Mouse (Mus musculus) midbrain, postnatal 0 days (tissue): Measurements from ENCODE around the gene Tmem151b. TPM values are rescaled to one million over a fixed set of nuclear protein-coding genes. Genes with fewer than 3 reads are reported as not detected.

Source experiments
- ATAC-seq: fragments of 200-750 bp; cut with Nextera tagmentation; 2 replicates; pipeline ENCODE4 v1.8.0; 2017; ENCODE audit warnings: moderate number of reproducible peaks, mild to moderate bottlenecking, moderate TSS enrichment, moderate library complexity; ENCODE audit not compliant: low FRiP score
- DNase-seq: peaks from one replicate; pipeline ENCODE4 v3.0.0-alpha.2; 2015; ENCODE audit warnings: low spot score
- H3K27ac ChIP-seq: fragments of 300-500 bp; sonication (generic); 2 replicates; pipeline ENCODE4 v1.5.1; 2014; ENCODE audit warnings: low read depth, mild to moderate bottlenecking, low read length, mixed read lengths
- H3K27me3 ChIP-seq: fragments of 300-500 bp; sonication (generic); 2 replicates; pipeline ENCODE4 v1.6.1; 2014; ENCODE audit warnings: low read length, control low read depth, mixed read lengths; ENCODE audit not compliant: insufficient read depth
- H3K36me3 ChIP-seq: fragments of 300-500 bp; sonication (generic); 2 replicates; pipeline ENCODE4 v1.6.1; 2014; ENCODE audit warnings: low read length, control low read depth, mixed read lengths; ENCODE audit not compliant: insufficient read depth
- H3K4me1 ChIP-seq: fragments of 300-500 bp; sonication (generic); 2 replicates; pipeline ENCODE4 v1.6.1; 2014; ENCODE audit warnings: mild to moderate bottlenecking, control low read depth, antibody characterized with exemption, low read length, mixed read lengths; ENCODE audit not compliant: insufficient read depth
- H3K4me2 ChIP-seq: fragments of 300-500 bp; sonication (generic); 2 replicates; pipeline ENCODE4 v1.6.1; 2014; ENCODE audit warnings: low read depth, mild to moderate bottlenecking, low read length, mixed read lengths; ENCODE audit not compliant: poor library complexity, severe bottlenecking
- H3K4me3 ChIP-seq: fragments of 300-500 bp; sonication (generic); 2 replicates; pipeline ENCODE4 v1.5.1; 2014; ENCODE audit warnings: low read depth, mild to moderate bottlenecking, low read length, moderate library complexity
- H3K9ac ChIP-seq: fragments of 300-500 bp; sonication (generic); replicated peaks from 2 replicates; pipeline ENCODE4 v1.6.1; 2014; ENCODE audit warnings: mild to moderate bottlenecking, low read length, moderate library complexity, mixed read lengths; ENCODE audit not compliant: poor library complexity, severe bottlenecking
- H3K9me3 ChIP-seq: fragments of 300-500 bp; sonication (generic); 2 replicates; pipeline ENCODE4 v1.6.1; 2016; ENCODE audit warnings: low read length, control low read depth
- CTCF ChIP-seq: IDR thresholded peaks from 2 replicates; pipeline ENCODE4 v1.5.1; 2016; ENCODE audit warnings: antibody characterized with exemption, mild to moderate bottlenecking
- WGBS: fragments of 180-500 bp; shearing (Covaris S2); extraction: QIAGEN DNeasy Blood & Tissue Kit; methylation state at CpG from one replicate; pipeline ENCODE4 v1.1.7; 2014; 5-methylcytosine and 5-hydroxymethylcytosine counted together
- polyA plus RNA-seq: library from polyadenylated mRNA; unstranded; fragments of >200 nt; fragmentation: Nextera tagmentation; extraction: Ambion mirVana; gene quantifications from 2 replicates; pipeline ENCODE4 v1.2.1, GENCODE M21; 2015
- total RNA-seq: library from RNA; depleted of rRNA; stranded (reverse); fragments of >200 nt; gene quantifications from 2 replicates; pipeline ENCODE4 v1.2.3, GENCODE M21; 2014

The Tmem151b gene
- total and polyA plus RNA-seq, 2 experiments from 2014 or later, result 29.1 to 95.6 TPM

DNA sequence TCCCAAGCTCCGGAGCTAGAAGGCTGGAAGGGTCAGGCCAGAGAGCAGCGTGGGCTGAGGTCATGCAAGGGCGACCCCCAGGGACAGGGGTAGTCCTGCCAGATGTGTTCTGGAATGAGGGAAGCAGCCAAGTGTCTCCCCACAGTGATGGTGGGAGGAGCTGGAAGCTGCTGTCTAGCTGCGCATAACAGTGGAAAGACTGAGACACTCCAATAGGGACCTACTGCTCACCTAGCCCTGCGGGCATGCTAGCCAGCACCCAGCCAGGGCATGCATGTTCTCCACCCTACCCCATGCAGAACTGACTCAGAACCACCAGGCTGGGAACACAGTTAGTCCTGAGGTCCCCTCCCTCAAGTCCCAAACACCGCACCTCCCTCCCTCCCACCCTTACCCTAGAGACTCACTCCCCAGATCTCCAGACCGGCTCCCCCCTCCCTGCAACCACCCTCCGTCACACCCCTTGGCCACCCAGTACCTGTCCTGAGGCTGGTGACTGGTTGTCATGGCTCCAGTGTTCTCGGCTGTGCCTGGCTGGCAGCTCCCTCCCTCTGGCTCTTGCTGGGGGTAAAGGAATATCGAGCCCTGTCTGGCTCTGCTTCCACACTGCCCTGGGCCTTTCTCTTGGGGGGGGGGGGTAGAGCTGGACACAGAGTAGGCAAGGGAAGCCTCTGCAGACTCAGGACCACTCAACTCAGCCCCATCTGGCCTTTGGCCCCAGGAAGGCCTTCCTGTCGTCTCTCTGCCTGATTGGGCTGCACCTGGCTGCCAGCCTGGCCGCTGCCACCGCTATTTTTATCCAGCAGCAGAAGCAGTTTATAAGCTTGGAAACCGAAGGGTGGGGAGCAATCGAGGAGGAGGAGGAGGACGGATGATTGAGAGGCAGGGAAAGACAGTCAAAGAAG lies 42.5 kb upstream of the Tmem151b start:
- DNase-seq (no peak), ATAC-seq (0 out of 2 replicates have a peak, but pooled peaks have one; percentile 2)
- H3K36me3 ChIP-seq, result no peaks in the 10 kb centered on the region
- H3K4me3 ChIP-seq, result no peak overlapping the region
- no peak for TF ChIP-seq CTCF
- WGBS, result 59% methylated on average over 16 of the region's 16 CpGs
- H3K9ac ChIP-seq, result peak overlapping the region; percentile 29; the same call in 1 of the 2 replicates
- peak overlapping the region; percentile 24 for H3K4me2 ChIP-seq
- no peaks in the 10 kb centered on the region for H3K9me3 ChIP-seq
- H3K27me3 ChIP-seq, result peaks cover 8% of the 10 kb centered on the region
- peaks cover 15% of the 10 kb centered on the region for H3K4me1 ChIP-seq
- no peak overlapping the region for H3K27ac ChIP-seq

DNA sequence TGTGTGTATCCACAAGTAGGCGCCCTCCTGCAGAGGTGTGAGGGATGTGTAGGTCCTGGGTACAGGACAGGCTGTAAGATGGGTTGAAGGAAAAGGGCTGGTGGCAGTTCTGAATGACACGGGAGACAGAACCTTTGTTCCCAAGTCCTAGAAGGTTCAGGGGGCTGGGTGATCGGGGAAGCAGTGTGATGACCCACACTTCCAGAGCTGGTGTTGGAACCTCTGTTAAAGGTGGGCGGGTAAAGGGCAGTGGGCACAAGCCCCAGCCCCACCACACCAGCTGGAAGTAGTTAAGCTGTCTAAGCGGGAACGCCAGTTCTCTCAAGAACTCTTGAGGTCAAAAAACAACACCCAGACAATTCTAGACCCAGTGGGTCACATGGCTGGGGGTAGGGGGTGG lies 40.9 kb upstream of the Tmem151b start:
- Histone ChIP-seq H3K4me2 (no peak overlapping the region), H3K27ac (no peak overlapping the region), H3K27me3 (peaks cover 8% of the 10 kb centered on the region), H3K9me3 (no peaks in the 10 kb centered on the region), H3K4me3 (no peak overlapping the region), H3K9ac (no peak overlapping the region), H3K4me1 (peaks cover 15% of the 10 kb centered on the region), H3K36me3 (no peaks in the 10 kb centered on the region)
- ATAC-seq (no peak), DNase-seq (no peak)
- WGBS, result 81% methylated on average over 6 of the region's 6 CpGs
- no peak for TF ChIP-seq CTCF

DNA sequence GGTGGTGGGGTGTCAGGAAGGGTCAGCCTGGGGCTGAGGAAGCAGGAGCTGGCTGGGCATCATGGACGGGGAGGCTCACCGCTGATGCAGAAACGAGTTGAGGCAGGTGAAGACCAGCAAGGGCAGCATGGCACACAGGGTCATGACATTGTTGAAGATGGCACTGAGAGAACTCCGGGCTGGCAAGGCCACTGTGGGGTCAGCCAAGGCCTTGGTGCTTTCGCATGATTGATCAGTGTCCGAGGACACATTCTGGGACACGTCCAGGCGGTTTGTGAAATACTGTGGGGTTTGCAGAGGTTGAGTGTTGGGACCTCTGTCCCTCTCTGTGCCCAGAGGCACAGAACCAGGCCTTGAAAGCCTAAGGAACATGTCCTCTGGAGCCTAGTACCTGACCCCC lies 40.4 kb upstream of the Tmem151b start:
- Histone ChIP-seq H3K4me1 (peaks cover 12% of the 10 kb centered on the region), H3K27me3 (peaks cover 8% of the 10 kb centered on the region), H3K9me3 (no peaks in the 10 kb centered on the region), H3K27ac (no peak overlapping the region), H3K4me3 (no peak overlapping the region), H3K9ac (no peak overlapping the region), H3K36me3 (no peaks in the 10 kb centered on the region), H3K4me2 (no peak overlapping the region)
- no peak for TF ChIP-seq CTCF
- WGBS, result 94% methylated on average over 8 of the region's 8 CpGs
- ATAC-seq (no peak), DNase-seq (no peak)

DNA sequence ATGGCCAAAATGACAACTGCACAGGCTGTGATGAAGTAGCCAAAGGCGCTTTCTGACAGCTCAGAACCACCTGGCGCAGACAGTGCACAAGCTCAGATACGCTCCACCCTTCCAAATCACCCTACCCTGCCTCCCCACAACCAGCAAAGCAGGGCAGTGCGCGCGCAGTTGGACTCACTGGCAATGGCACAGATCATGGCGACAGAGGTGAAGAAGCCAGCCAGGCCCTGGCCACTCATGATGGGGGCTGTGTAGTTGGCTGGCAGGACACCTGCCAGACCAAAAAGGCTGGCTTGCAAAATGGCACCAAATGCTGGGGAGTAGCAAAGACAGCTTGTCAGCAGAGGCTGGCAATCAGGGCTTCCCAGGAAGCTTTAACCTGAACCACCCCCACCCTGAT lies 39.8 kb upstream of the Tmem151b start:
- no peak for ATAC-seq
- DNase-seq, result no peak
- TF ChIP-seq CTCF, result no peak
- H3K4me3 ChIP-seq, result no peak overlapping the region
- no peak overlapping the region for H3K4me2 ChIP-seq
- peaks cover 8% of the 10 kb centered on the region for H3K27me3 ChIP-seq
- no peaks in the 10 kb centered on the region for H3K9me3 ChIP-seq
- H3K4me1 ChIP-seq, result peaks cover 7% of the 10 kb centered on the region; the same call in 1 of the 2 replicates
- H3K36me3 ChIP-seq, result no peaks in the 10 kb centered on the region
- H3K9ac ChIP-seq, result no peak overlapping the region
- H3K27ac ChIP-seq, result no peak overlapping the region
- WGBS, result 95% methylated on average over 7 of the region's 7 CpGs

DNA sequence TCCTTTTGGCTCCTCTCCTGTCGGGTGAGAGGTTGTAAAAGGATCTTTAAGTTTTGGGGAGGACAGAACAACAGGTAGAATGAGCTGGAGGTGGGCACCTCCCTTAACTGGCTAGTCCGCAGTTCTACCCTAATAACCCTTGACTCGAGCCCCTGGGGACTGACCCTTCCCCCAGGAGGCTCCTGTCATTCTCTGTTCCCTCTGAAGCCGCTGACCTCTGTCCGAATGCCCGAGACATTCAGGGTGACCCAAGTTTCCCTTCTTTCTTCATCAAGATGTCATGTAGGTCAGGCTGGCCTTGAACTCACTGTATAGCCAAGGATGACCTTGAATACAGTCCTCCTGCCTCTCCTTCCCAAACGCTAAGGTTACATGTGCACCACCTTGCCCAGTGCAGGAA lies 38.9 kb upstream of the Tmem151b start:
- ATAC-seq (no peak), DNase-seq (no peak)
- no peaks in the 10 kb centered on the region for H3K36me3 ChIP-seq
- no peak for TF ChIP-seq CTCF
- H3K4me1 ChIP-seq, result peaks cover 5% of the 10 kb centered on the region; the same call in 1 of the 2 replicates
- no peak overlapping the region for H3K9ac ChIP-seq
- peaks cover 4% of the 10 kb centered on the region for H3K27me3 ChIP-seq
- no peak overlapping the region for H3K4me2 ChIP-seq
- no peaks in the 10 kb centered on the region for H3K9me3 ChIP-seq
- WGBS, result 93% methylated on average over 7 of the region's 7 CpGs
- no peak overlapping the region for H3K27ac ChIP-seq
- no peak overlapping the region for H3K4me3 ChIP-seq

DNA sequence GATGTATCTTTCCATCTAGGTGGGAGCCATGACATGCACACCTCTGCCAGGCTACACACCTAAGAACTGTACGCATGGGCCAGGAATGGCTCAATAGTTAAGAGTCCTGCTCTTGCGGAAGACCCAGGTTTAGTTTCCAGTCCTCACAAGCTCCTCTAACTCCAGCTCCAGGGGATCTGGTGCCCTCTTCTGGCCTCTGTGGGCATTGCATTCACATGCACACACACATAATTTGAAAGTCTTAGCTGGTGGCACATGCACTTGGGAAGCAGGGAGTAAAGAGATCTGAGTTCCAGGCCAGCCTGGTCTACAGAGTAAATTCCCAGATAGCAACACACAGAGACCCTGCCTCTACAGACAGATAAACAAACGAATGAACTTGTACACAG lies 37.0 kb upstream of the Tmem151b start:
- no peaks in the 10 kb centered on the region for H3K27me3 ChIP-seq
- DNase-seq, result no peak
- ATAC-seq, result no peak

More for the DNA sequence above, 37.0 kb upstream of the Tmem151b start:
- Histone ChIP-seq H3K4me2 (no peak overlapping the region), H3K4me1 (no peaks in the 10 kb centered on the region), H3K36me3 (no peaks in the 10 kb centered on the region), H3K27ac (no peak overlapping the region), H3K9ac (no peak overlapping the region), H3K9me3 (no peaks in the 10 kb centered on the region), H3K4me3 (no peak overlapping the region)
- 97% methylated on average over 3 of the region's 3 CpGs for WGBS
- TF ChIP-seq CTCF, result peak; percentile 61
